Mouse (Mus musculus) Muller cell, postnatal 12 days (primary cell): ENCODE results near the gene Vmn1r46.
"Not testable (repeated sequence)": the region's sequence is repeated elsewhere in the genome, so short reads cannot be mapped to it uniquely, and the experiment has no call there.

Experiments used
- DNase-seq: peaks from one replicate; pipeline ENCODE4 v3.0.0-alpha.2; 2015; ENCODE audit errors: inconsistent ontology term

Vmn1r46 gene

GRCm38 (mm10) chr6:89969013-89969412 lies at the start of gene Vmn1r46:
Gene Vmn1r46, plus strand, starts transcription at chr6:89969313.
- no peak for DNase-seq

GRCm38 (mm10) chr6:89940498-89940897 lies 28.6 kb upstream of the Vmn1r46 start, which contains the start of gene Vmn1r45:
Gene Vmn1r45, minus strand, starts transcription at chr6:89940598.
- not testable (repeated sequence) for DNase-seq

GRCm38 (mm10) chr6:89940926-89941325 lies 28.2 kb upstream of the Vmn1r46 start:
- DNase-seq, result no peak

- DNase-seq, result peak; percentile 25
These were observed 15.6 kb upstream of the Vmn1r46 start for GRCm38 (mm10) chr6:89953556-89953955.

- DNase-seq, result peak; percentile 15
These were observed 2.8 kb upstream of the Vmn1r46 start for GRCm38 (mm10) chr6:89966341-89966740.

GRCm38 (mm10) chr6:89985989-89986388 lies 16.9 kb downstream of the Vmn1r46 start:
- peak; percentile 37 for DNase-seq

- not testable (repeated sequence) for DNase-seq
These were observed 46.7 kb downstream of the Vmn1r46 start, which contains the start of gene Vmn1r47 for GRCm38 (mm10) chr6:90015847-90016246. Gene Vmn1r47, plus strand, starts transcription at chr6:90016147.
